Mouse (Mus musculus) liver, embryonic 14.5 days (tissue): ENCODE results near the gene Hist1h2bl. TPM values are rescaled to one million over a fixed set of nuclear protein-coding genes. Genes with fewer than 3 reads are reported as not detected.
"Not testable (repeated sequence)": the region's sequence is repeated elsewhere in the genome, so short reads cannot be mapped to it uniquely, and the experiment has no call there.

ENCODE experiments used
- ATAC-seq: fragments of 200-750 bp; cut with Nextera tagmentation; 2 replicates; pipeline ENCODE4 v1.8.0; 2017; ENCODE audit warnings: moderate number of reproducible peaks, mild to moderate bottlenecking, moderate library complexity; ENCODE audit not compliant: insufficient read depth
- DNase-seq, 3 experiments: peaks; one replicate each; pipeline ENCODE4 v3.0.0-alpha.2; 2012 to 2013; ENCODE audit warnings: low read depth in 3 of 3, low spot score in 3 of 3
- H3K27ac ChIP-seq: fragments of 300-500 bp; sonication (generic); 2 replicates; pipeline ENCODE4 v1.5.1; 2014; ENCODE audit warnings: moderate library complexity, mild to moderate bottlenecking, control low read depth, inconsistent platforms
- H3K27me3 ChIP-seq: fragments of 300-500 bp; sonication (generic); 2 replicates; pipeline ENCODE4 v1.6.1; 2014; ENCODE audit warnings: mild to moderate bottlenecking, low read length, moderate library complexity; ENCODE audit not compliant: control insufficient read depth, insufficient read depth
- H3K36me3 ChIP-seq: fragments of 300-500 bp; sonication (generic); replicated peaks from 2 replicates; pipeline ENCODE4 v1.6.1; 2014; ENCODE audit warnings: low read depth; ENCODE audit not compliant: control insufficient read depth, insufficient read depth
- H3K4me1 ChIP-seq, 2 experiments: fragments of 200-500 bp in 1 of 2; fragments of 300-500 bp in 1 of 2; sonication (generic) in 1 of 2; replicated peaks; 2 replicates each; pipeline ENCODE4 v1.6.1; 2012 to 2014; ENCODE audit warnings: antibody characterized with exemption in 1 of 2, inconsistent platforms in 1 of 2, low read length in 1 of 2; ENCODE audit not compliant: control insufficient read depth in 2 of 2, insufficient read depth in 2 of 2
- H3K4me2 ChIP-seq: fragments of 300-500 bp; sonication (generic); 2 replicates; pipeline ENCODE4 v1.6.1; 2014; ENCODE audit warnings: low read depth, mild to moderate bottlenecking, control low read depth, moderate library complexity
- H3K4me3 ChIP-seq, 2 experiments: fragments of 200-500 bp in 1 of 2; fragments of 300-500 bp in 1 of 2; sonication (generic) in 1 of 2; 2 replicates each; pipeline ENCODE4 v1.5.1; 2012 to 2014; ENCODE audit warnings: low read depth in 2 of 2, low read length in 2 of 2, mild to moderate bottlenecking in 2 of 2, control low read depth in 1 of 2, inconsistent platforms in 1 of 2, moderate library complexity in 1 of 2; ENCODE audit not compliant: insufficient read depth in 1 of 2
- H3K9ac ChIP-seq: fragments of 300-500 bp; sonication (generic); replicated peaks from 2 replicates; pipeline ENCODE4 v1.6.1; 2014; ENCODE audit warnings: mild to moderate bottlenecking, control low read depth, moderate library complexity
- H3K9me3 ChIP-seq: fragments of 300-500 bp; sonication (generic); 2 replicates; pipeline ENCODE4 v1.6.1; 2016; ENCODE audit warnings: low read length, mixed read lengths; ENCODE audit not compliant: control insufficient read depth
- CTCF ChIP-seq: IDR thresholded peaks from 2 replicates; pipeline ENCODE4 v1.5.1; 2016; ENCODE audit warnings: antibody characterized with exemption, low read depth, control low read depth
- EP300 ChIP-seq: IDR thresholded peaks from 2 replicates; pipeline ENCODE4 v1.6.1; 2016; ENCODE audit warnings: antibody characterized with exemption, low read depth
- WGBS: fragments of 180-500 bp; shearing (Covaris S2); extraction: QIAGEN DNeasy Blood & Tissue Kit; methylation state at CpG from one replicate; pipeline ENCODE4 v1.1.7; 2014; ENCODE audit not compliant: insufficient replicate concordance; 5-methylcytosine and 5-hydroxymethylcytosine counted together
- polyA plus RNA-seq, 2 experiments: library from polyadenylated mRNA; depleted of rRNA in 1 of 2; stranded (reverse) in 1 of 2; unstranded in 1 of 2; fragments of >200 nt; fragmentation: Nextera tagmentation in 1 of 2; extraction: Ambion mirVana in 1 of 2; gene quantifications; 2 replicates each; pipeline versions ENCODE4 v1.2.1 to v1.2.3; 2012 to 2014

Hist1h2bl gene
- polyA plus RNA-seq, 2 experiments = 4.8 to 16.0 TPM

DNA sequence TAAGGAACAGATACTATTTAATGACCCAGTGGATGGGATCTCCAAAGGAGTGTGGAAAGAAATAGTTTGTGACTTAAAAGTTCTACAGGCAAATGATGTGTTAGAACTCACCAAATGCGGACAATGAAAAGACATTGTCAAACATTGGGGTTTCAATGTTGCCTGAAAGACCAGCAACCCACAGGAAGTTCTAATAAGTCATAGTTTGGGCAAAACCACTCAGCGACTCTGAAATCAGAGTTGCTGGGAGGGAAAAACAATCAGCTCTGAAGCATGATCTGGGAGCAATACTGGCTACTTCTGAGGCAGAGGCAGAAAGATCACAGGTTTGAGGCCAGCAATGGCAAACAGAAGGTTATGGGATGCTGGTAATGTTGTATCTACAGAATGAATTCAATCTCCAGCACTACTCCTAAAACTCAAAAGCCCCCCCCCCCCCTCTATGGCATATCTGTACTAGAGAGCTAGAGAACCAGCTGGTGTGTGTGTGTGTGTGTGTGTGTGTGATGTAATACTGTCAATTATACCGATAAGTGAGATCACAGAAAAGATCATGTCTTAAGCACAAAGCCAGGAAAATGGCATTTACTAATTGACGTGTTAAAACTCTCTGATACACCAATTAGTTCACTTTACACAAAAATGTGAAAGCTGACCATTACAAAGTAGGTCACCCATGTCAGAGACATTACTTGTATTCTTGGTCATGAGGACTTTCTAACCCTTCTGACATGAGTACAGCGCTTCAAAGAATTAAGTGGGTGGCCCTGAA is 33.6 kb upstream of the Hist1h2bl start:
- TF ChIP-seq CTCF (no peak), EP300 (no peak; the same call in 1 of the 2 replicates)
- Histone ChIP-seq H3K27ac (peak overlapping the region; percentile 85), H3K4me1 (peaks cover 11 to 16% of the 10 kb centered on the region in 2 experiments), H3K4me2 (peak overlapping the region; percentile 79), H3K9ac (peak overlapping the region; percentile 82), H3K9me3 (no peaks in the 10 kb centered on the region), H3K4me3 (peak overlapping the region; percentile 72 to 77), H3K27me3 (no peaks in the 10 kb centered on the region), H3K36me3 (no peaks in the 10 kb centered on the region)
- peak in 2 of 3 experiments; percentile 44 to 60 for DNase-seq
- no peak for ATAC-seq
- 3% methylated on average over 5 of the region's 5 CpGs for WGBS

DNA sequence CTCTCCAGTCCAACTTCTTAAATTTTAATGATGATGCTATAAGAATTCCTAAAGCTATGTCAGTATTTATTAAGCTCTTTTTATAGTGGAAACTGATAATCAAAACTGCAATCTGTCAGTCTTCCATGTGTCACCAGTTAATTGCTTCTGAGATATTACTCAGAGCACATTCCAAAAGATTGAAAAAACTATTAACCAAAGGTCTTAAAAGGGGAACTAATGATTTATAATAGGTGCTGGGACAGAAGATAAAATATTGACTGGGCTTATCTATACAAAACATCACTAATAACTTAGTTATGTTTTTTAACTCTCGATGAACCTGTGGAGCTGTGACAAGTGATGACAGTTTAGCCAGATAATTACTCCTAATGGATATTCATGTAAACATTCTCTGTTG is 29.1 kb upstream of the Hist1h2bl start:
- no peaks in the 10 kb centered on the region for H3K9me3 ChIP-seq
- no peak overlapping the region for H3K27ac ChIP-seq
- H3K4me2 ChIP-seq = no peak overlapping the region
- no peak overlapping the region for H3K4me3 ChIP-seq
- no peaks in the 10 kb centered on the region for H3K27me3 ChIP-seq
- no peak for ATAC-seq
- H3K36me3 ChIP-seq = no peaks in the 10 kb centered on the region
- no peak for DNase-seq
- no peak overlapping the region for H3K9ac ChIP-seq
- WGBS = 32% methylated on average over 1 of the region's 1 CpGs
- peaks cover 3 to 7% of the 10 kb centered on the region in 2 experiments; a peak in 3 of 4 replicates for H3K4me1 ChIP-seq
- TF ChIP-seq EP300 (no peak), CTCF (no peak)

- 0 out of 2 replicates have a peak, but pooled peaks have one; percentile 6 for TF ChIP-seq CTCF
- TF ChIP-seq EP300 = peak; percentile 86
- H3K36me3 ChIP-seq, H3K9me3 ChIP-seq, H3K27me3 ChIP-seq, H3K4me1 ChIP-seq: not testable (repeated sequence)
- ATAC-seq (peak; percentile 88), DNase-seq (peak; percentile 81 to 83 (median 82))
- Histone ChIP-seq H3K9ac (peak within 1 kb of the TSS; percentile 90), H3K4me3 (peak within 1 kb of the TSS; percentile 56 to 59), H3K4me2 (peak within 1 kb of the TSS; percentile 76), H3K27ac (peak within 1 kb of the TSS; percentile 92)
- 0% methylated on average over 43 of the region's 56 CpGs for WGBS
These were observed 19.2 kb upstream of the Hist1h2bl start, which contains the start of gene Hist1h4j for GRCm38 (mm10) chr13:21734906-21735767. Hist1h4j (plus strand) TSS chr13:21735064.

DNA sequence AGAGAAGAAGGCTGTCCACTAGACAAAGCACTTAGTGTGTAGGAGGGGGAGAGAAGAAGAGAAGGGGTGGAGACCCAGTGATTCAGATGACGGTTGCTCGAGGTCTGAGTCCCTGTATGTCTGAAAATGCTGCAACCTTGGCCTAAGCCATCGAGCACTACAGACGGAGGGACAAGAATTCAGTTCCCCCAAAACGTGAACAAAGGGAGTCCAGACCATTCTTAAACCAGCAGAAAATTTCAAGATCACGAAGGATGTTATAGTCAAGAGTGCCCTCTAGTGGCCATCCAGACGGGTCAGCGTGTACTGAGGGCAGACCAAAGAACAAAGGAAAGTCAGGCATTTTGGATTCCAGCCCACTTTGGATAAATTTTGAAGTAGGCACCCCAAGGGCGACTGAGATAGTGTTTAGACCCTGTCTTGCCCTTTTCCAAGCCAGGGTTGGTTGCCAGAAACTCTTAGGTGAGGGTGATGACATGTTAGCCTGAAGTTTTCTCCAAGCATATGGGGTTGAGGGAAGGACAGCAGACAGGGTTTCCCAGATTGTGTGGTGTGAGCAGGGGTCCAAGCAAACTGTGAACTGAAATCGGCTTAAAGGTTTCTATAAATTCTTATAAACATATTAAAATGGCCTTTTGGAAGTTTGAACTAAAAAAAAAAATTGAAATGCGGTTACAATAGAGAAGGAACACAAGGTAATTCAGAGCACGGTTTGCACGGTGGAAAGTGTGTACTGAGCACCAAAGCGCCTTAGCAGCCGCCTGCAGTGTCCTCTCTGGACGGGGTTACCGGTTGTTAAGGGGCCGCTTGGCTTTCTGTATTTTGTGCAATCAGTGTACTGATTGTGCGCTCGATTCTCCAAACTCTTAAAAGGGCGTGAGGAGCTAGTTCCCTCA is 18.3 kb upstream of the Hist1h2bl start:
- WGBS = 1% methylated on average over 21 of the region's 21 CpGs

More for the DNA sequence above, 18.3 kb upstream of the Hist1h2bl start:
- DNase-seq (peak; percentile 82 to 84 (median 82)), ATAC-seq (peak; percentile 60)
- Histone ChIP-seq H3K27ac (peak overlapping the region; percentile 92), H3K4me2 (peak overlapping the region; percentile 76), H3K9me3 (no peaks in the 10 kb centered on the region), H3K4me1 (peaks cover 0 to 7% of the 10 kb centered on the region in 2 experiments; a peak in 3 of 4 replicates), H3K4me3 (peak overlapping the region; percentile 56 to 59), H3K9ac (peak overlapping the region; percentile 90), H3K36me3 (no peaks in the 10 kb centered on the region), H3K27me3 (no peaks in the 10 kb centered on the region)
- peak; percentile 93 for TF ChIP-seq CTCF
- 0 out of 2 replicates have a peak, but pooled peaks have one; percentile 38 for TF ChIP-seq EP300
